Mouse (Mus musculus): ENCODE data around the gene Poc1b. TPM values are rescaled to one million over a fixed set of nuclear protein-coding genes. Genes with fewer than 3 reads are reported as not detected.
"Not testable (repeated sequence)": the region's sequence is repeated elsewhere in the genome, so short reads cannot be mapped to it uniquely, and the experiment has no call there.

The Poc1b gene
- polyA plus RNA-seq, 1 experiment from 2014 or later = 33.5 TPM

- Histone ChIP-seq H3K27ac (ENCODE audit: low read depth) (no peak overlapping the region), H3K36me3 (ENCODE audit: insufficient read depth) (peaks cover 6% of the 10 kb centered on the region; the same call in 1 of the 2 replicates), H3K27me3 (ENCODE audit: insufficient read depth, low read length) (no peaks in the 10 kb centered on the region), H3K4me2 (no peak overlapping the region), H3K4me3 (ENCODE audit: low read depth, low read length) (no peak overlapping the region), H3K9me3 (ENCODE audit: low read depth, low read length) (no peaks in the 10 kb centered on the region), H3K4me1 (ENCODE audit: insufficient read depth) (no peaks in the 10 kb centered on the region), H3K9ac (no peak overlapping the region)
- no peak for ATAC-seq (ENCODE audit: insufficient read depth)
- no peak for TF ChIP-seq CTCF (IDR thresholded peaks at IDR 0.05; ENCODE audit: low read depth)
- DNase-seq = peak; percentile 71
- 50% methylated on average over 5 of the region's 5 CpGs for WGBS
These were observed 29.5 kb downstream of the Poc1b start for GRCm38 (mm10) chr10:99136337-99136736.

- Histone ChIP-seq H3K9ac (no peak overlapping the region), H3K9me3 (ENCODE audit: low read depth, low read length) (no peaks in the 10 kb centered on the region), H3K27me3 (ENCODE audit: insufficient read depth, low read length) (no peaks in the 10 kb centered on the region), H3K36me3 (ENCODE audit: insufficient read depth) (peaks cover 9% of the 10 kb centered on the region; the same call in 1 of the 2 replicates), H3K4me2 (no peak overlapping the region), H3K27ac (ENCODE audit: low read depth) (no peak overlapping the region), H3K4me1 (ENCODE audit: insufficient read depth) (no peaks in the 10 kb centered on the region), H3K4me3 (ENCODE audit: low read depth, low read length) (no peak overlapping the region)
- TF ChIP-seq CTCF (IDR thresholded peaks at IDR 0.05; ENCODE audit: low read depth) = no peak
- no peak for ATAC-seq (ENCODE audit: insufficient read depth)
- WGBS = 79% methylated on average over 8 of the region's 8 CpGs
- DNase-seq = no peak
These were observed 38.8 kb downstream of the Poc1b start for GRCm38 (mm10) chr10:99145611-99146010.

GRCm38 (mm10) chr10:99146596-99146995 lies 39.8 kb downstream of the Poc1b start:
- no peak for TF ChIP-seq CTCF (IDR thresholded peaks at IDR 0.05; ENCODE audit: low read depth)
- Histone ChIP-seq H3K36me3 (ENCODE audit: insufficient read depth) (peaks cover 9% of the 10 kb centered on the region; the same call in 1 of the 2 replicates), H3K4me3 (ENCODE audit: low read depth, low read length) (no peak overlapping the region), H3K4me2 (no peak overlapping the region), H3K4me1 (ENCODE audit: insufficient read depth) (no peaks in the 10 kb centered on the region), H3K9me3 (ENCODE audit: low read depth, low read length) (no peaks in the 10 kb centered on the region), H3K27me3 (ENCODE audit: insufficient read depth, low read length) (no peaks in the 10 kb centered on the region), H3K9ac (no peak overlapping the region), H3K27ac (ENCODE audit: low read depth) (no peak overlapping the region)
- ATAC-seq (ENCODE audit: insufficient read depth) (no peak), DNase-seq (no peak)
- WGBS = 75% methylated on average over 8 of the region's 8 CpGs

GRCm38 (mm10) chr10:99150016-99150415 lies 43.2 kb downstream of the Poc1b start:
- H3K9ac ChIP-seq = no peak overlapping the region
- H3K27ac ChIP-seq (ENCODE audit: low read depth) = no peak overlapping the region
- ATAC-seq (ENCODE audit: insufficient read depth) = no peak
- H3K4me1 ChIP-seq (ENCODE audit: insufficient read depth) = no peaks in the 10 kb centered on the region
- H3K9me3 ChIP-seq (ENCODE audit: low read depth, low read length) = no peaks in the 10 kb centered on the region
- H3K27me3 ChIP-seq (ENCODE audit: insufficient read depth, low read length) = no peaks in the 10 kb centered on the region
- H3K4me3 ChIP-seq (ENCODE audit: low read depth, low read length) = no peak overlapping the region
- H3K4me2 ChIP-seq = no peak overlapping the region
- TF ChIP-seq CTCF (IDR thresholded peaks at IDR 0.05; ENCODE audit: low read depth) = no peak
- 91% methylated on average over 6 of the region's 6 CpGs for WGBS
- H3K36me3 ChIP-seq (ENCODE audit: insufficient read depth) = peaks cover 9% of the 10 kb centered on the region; the same call in 1 of the 2 replicates
- DNase-seq = no peak

- no peak overlapping the region for H3K4me2 ChIP-seq
- H3K27ac ChIP-seq (ENCODE audit: low read depth) = no peak overlapping the region
- no peaks in the 10 kb centered on the region for H3K9me3 ChIP-seq (ENCODE audit: low read depth, low read length)
- peaks cover 12% of the 10 kb centered on the region; the same call in 1 of the 2 replicates for H3K36me3 ChIP-seq (ENCODE audit: insufficient read depth)
- no peak for ATAC-seq (ENCODE audit: insufficient read depth)
- H3K27me3 ChIP-seq (ENCODE audit: insufficient read depth, low read length) = no peaks in the 10 kb centered on the region
- H3K4me1 ChIP-seq (ENCODE audit: insufficient read depth) = no peaks in the 10 kb centered on the region
- no peak for TF ChIP-seq CTCF (IDR thresholded peaks at IDR 0.05; ENCODE audit: low read depth)
- DNase-seq = no peak
- H3K4me3 ChIP-seq (ENCODE audit: low read depth, low read length) = no peak overlapping the region
- WGBS = 91% methylated on average over 1 of the region's 1 CpGs
- no peak overlapping the region for H3K9ac ChIP-seq
These were observed 44.7 kb downstream of the Poc1b start for GRCm38 (mm10) chr10:99151580-99151979.

GRCm38 (mm10) chr10:99152063-99152462 lies 45.2 kb downstream of the Poc1b start:
- no peaks in the 10 kb centered on the region for H3K9me3 ChIP-seq (ENCODE audit: low read depth, low read length)
- no peaks in the 10 kb centered on the region for H3K27me3 ChIP-seq (ENCODE audit: insufficient read depth, low read length)
- ATAC-seq (ENCODE audit: insufficient read depth) (no peak), DNase-seq (no peak)
- WGBS = 91% methylated on average over 6 of the region's 6 CpGs
- H3K4me1 ChIP-seq (ENCODE audit: insufficient read depth) = no peaks in the 10 kb centered on the region
- no peak overlapping the region for H3K27ac ChIP-seq (ENCODE audit: low read depth)
- H3K36me3 ChIP-seq (ENCODE audit: insufficient read depth) = peaks cover 15% of the 10 kb centered on the region
- H3K4me2 ChIP-seq = no peak overlapping the region
- TF ChIP-seq CTCF (IDR thresholded peaks at IDR 0.05; ENCODE audit: low read depth) = peak; percentile 46
- no peak overlapping the region for H3K9ac ChIP-seq
- H3K4me3 ChIP-seq (ENCODE audit: low read depth, low read length) = no peak overlapping the region

- peaks cover 7% of the 10 kb centered on the region; the same call in 1 of the 2 replicates for H3K36me3 ChIP-seq (ENCODE audit: insufficient read depth)
- no peak for TF ChIP-seq CTCF (IDR thresholded peaks at IDR 0.05; ENCODE audit: low read depth)
- H3K4me3 ChIP-seq (ENCODE audit: low read depth, low read length) = no peak overlapping the region
- no peak for DNase-seq
- H3K4me2 ChIP-seq = no peak overlapping the region
- no peak overlapping the region for H3K27ac ChIP-seq (ENCODE audit: low read depth)
- WGBS = 73% methylated on average over 8 of the region's 8 CpGs
- no peaks in the 10 kb centered on the region for H3K4me1 ChIP-seq (ENCODE audit: insufficient read depth)
- H3K9me3 ChIP-seq (ENCODE audit: low read depth, low read length) = no peaks in the 10 kb centered on the region
- H3K9ac ChIP-seq = no peak overlapping the region
- no peaks in the 10 kb centered on the region for H3K27me3 ChIP-seq (ENCODE audit: insufficient read depth, low read length)
- ATAC-seq (ENCODE audit: insufficient read depth) = no peak
These were observed 47.8 kb downstream of the Poc1b start for GRCm38 (mm10) chr10:99154635-99155034.

GRCm38 (mm10) chr10:99156808-99157207 lies 50.0 kb downstream of the Poc1b start:
- TF ChIP-seq CTCF (IDR thresholded peaks at IDR 0.05; ENCODE audit: low read depth) = peak; percentile 46
- Histone ChIP-seq H3K36me3 (ENCODE audit: insufficient read depth) (peaks cover 7% of the 10 kb centered on the region; the same call in 1 of the 2 replicates), H3K27me3 (ENCODE audit: insufficient read depth, low read length) (no peaks in the 10 kb centered on the region), H3K9me3 (ENCODE audit: low read depth, low read length) (no peaks in the 10 kb centered on the region), H3K4me3 (ENCODE audit: low read depth, low read length) (no peak overlapping the region), H3K27ac (ENCODE audit: low read depth) (no peak overlapping the region), H3K4me2 (no peak overlapping the region), H3K9ac (no peak overlapping the region), H3K4me1 (ENCODE audit: insufficient read depth) (no peaks in the 10 kb centered on the region)
- no peak for ATAC-seq (ENCODE audit: insufficient read depth)
- 92% methylated on average over 5 of the region's 5 CpGs for WGBS
- DNase-seq = no peak

- H3K9ac ChIP-seq; ATAC-seq (ENCODE audit: insufficient read depth); H3K27me3 ChIP-seq (ENCODE audit: insufficient read depth, low read length); H3K4me1 ChIP-seq (ENCODE audit: insufficient read depth); H3K27ac ChIP-seq (ENCODE audit: low read depth); H3K36me3 ChIP-seq (ENCODE audit: insufficient read depth); H3K4me2 ChIP-seq; H3K4me3 ChIP-seq (ENCODE audit: low read depth, low read length); DNase-seq; H3K9me3 ChIP-seq (ENCODE audit: low read depth, low read length): not testable (repeated sequence)
- WGBS = 83% methylated on average over 10 of the region's 10 CpGs
These were observed 50.9 kb downstream of the Poc1b start for GRCm38 (mm10) chr10:99157697-99158096.
